Mouse (Mus musculus): ENCODE measurements around the gene Magt1. TPM values are rescaled to one million over a fixed set of nuclear protein-coding genes. Genes with fewer than 3 reads are reported as not detected.

The Magt1 gene
- polyA plus RNA-seq, 1 experiment from 2014 or later = 19.9 TPM

Other genes with a start within 250 kb of the Magt1 start
- gene Fgf16, start 247.6 kb downstream of the Magt1 start, polyA plus RNA-seq (2014; fragmentation: Nextera tagmentation; extraction: Ambion mirVana) = not detected in 2 replicates
- 154 and 228 TPM in 2 replicates for gene Atrx, start 82.5 kb downstream of the Magt1 start, polyA plus RNA-seq (2014; fragmentation: Nextera tagmentation; extraction: Ambion mirVana)
- 377 and 391 TPM in 2 replicates for gene Cox7b, start 3.8 kb upstream of the Magt1 start, polyA plus RNA-seq (2014; fragmentation: Nextera tagmentation; extraction: Ambion mirVana)
- 15.8 and 18.1 TPM in 2 replicates for gene Atp7a, start 15.4 kb upstream of the Magt1 start, polyA plus RNA-seq (2014; fragmentation: Nextera tagmentation; extraction: Ambion mirVana)
- gene Tlr13, start 131.3 kb upstream of the Magt1 start, polyA plus RNA-seq (2014; fragmentation: Nextera tagmentation; extraction: Ambion mirVana) = 0.23 and 0.25 TPM in 2 replicates
- gene Pgk1, start 175.2 kb upstream of the Magt1 start, polyA plus RNA-seq (2014; fragmentation: Nextera tagmentation; extraction: Ambion mirVana) = 281 and 325 TPM in 2 replicates
- gene Taf9b, start 209.3 kb upstream of the Magt1 start, polyA plus RNA-seq (2014; fragmentation: Nextera tagmentation; extraction: Ambion mirVana) = 19.1 and 19.7 TPM in 2 replicates
- gene Fnd3c2, start 243.5 kb upstream of the Magt1 start, polyA plus RNA-seq (2014; fragmentation: Nextera tagmentation; extraction: Ambion mirVana) = not detected in 2 replicates

Measured in forebrain, embryonic 14.5 days (tissue).